Mouse (Mus musculus) heart, embryonic 11.5 days (tissue): ENCODE results near the gene Pdzrn3. TPM values are rescaled to one million over a fixed set of nuclear protein-coding genes. Genes with fewer than 3 reads are reported as not detected.

ENCODE experiments used
- ATAC-seq: fragments of 200-750 bp; cut with Nextera tagmentation; replicated peaks from 2 replicates; pipeline ENCODE4 v1.8.0; 2017; ENCODE audit warnings: moderate library complexity; ENCODE audit not compliant: insufficient number of reproducible peaks, low FRiP score, low TSS enrichment
- H3K27ac ChIP-seq: fragments of 300-500 bp; sonication (generic); 2 replicates; pipeline ENCODE4 v1.5.1; 2014; ENCODE audit warnings: mild to moderate bottlenecking, low read depth, low read length
- H3K27me3 ChIP-seq: fragments of 300-500 bp; sonication (generic); 2 replicates; pipeline ENCODE4 v1.6.1; 2014; ENCODE audit warnings: mild to moderate bottlenecking, low read length, mixed read lengths; ENCODE audit not compliant: control insufficient read depth, insufficient read depth
- H3K36me3 ChIP-seq: fragments of 300-500 bp; sonication (generic); 2 replicates; pipeline ENCODE4 v1.6.1; 2014; ENCODE audit warnings: mild to moderate bottlenecking, low read length, moderate library complexity, mixed read lengths; ENCODE audit not compliant: control insufficient read depth, insufficient read depth
- H3K4me1 ChIP-seq: fragments of 300-500 bp; sonication (generic); 2 replicates; pipeline ENCODE4 v1.6.1; 2014; ENCODE audit warnings: low read length; ENCODE audit not compliant: control insufficient read depth, insufficient read depth
- H3K4me2 ChIP-seq: fragments of 300-500 bp; sonication (generic); 2 replicates; pipeline ENCODE4 v1.6.1; 2014; ENCODE audit warnings: mild to moderate bottlenecking, moderate library complexity
- H3K4me3 ChIP-seq: fragments of 300-500 bp; sonication (generic); 2 replicates; pipeline ENCODE4 v1.5.1; 2014; ENCODE audit warnings: low read depth, low read length
- H3K9ac ChIP-seq: fragments of 300-500 bp; sonication (generic); 2 replicates; pipeline ENCODE4 v1.6.1; 2014; ENCODE audit warnings: mild to moderate bottlenecking, low read depth, low read length, moderate library complexity
- H3K9me3 ChIP-seq: fragments of 300-500 bp; sonication (generic); replicated peaks from 2 replicates; pipeline ENCODE4 v1.6.1; 2016; ENCODE audit warnings: low read length; ENCODE audit not compliant: control insufficient read depth
- WGBS: fragments of 180-500 bp; shearing (Covaris S2); extraction: QIAGEN DNeasy Blood & Tissue Kit; methylation state at CpG from one replicate; pipeline ENCODE4 v1.1.7; 2014; ENCODE audit not compliant: insufficient replicate concordance; 5-methylcytosine and 5-hydroxymethylcytosine counted together
- polyA plus RNA-seq: library from polyadenylated mRNA; unstranded; fragments of >200 nt; fragmentation: Nextera tagmentation; extraction: Ambion mirVana; gene quantifications from 2 replicates; pipeline ENCODE4 v1.2.1, GENCODE M21; 2014

Gene Pdzrn3
- polyA plus RNA-seq, 1 experiment from 2014 or later: 10.5 TPM

GRCm38 (mm10) chr6:101329499-101329898 is 48.2 kb downstream of the Pdzrn3 start:
- H3K4me3 ChIP-seq: no peak overlapping the region
- peaks cover 58% of the 10 kb centered on the region for H3K4me1 ChIP-seq
- H3K9ac ChIP-seq: no peak overlapping the region; the same call in 1 of the 2 replicates
- H3K27me3 ChIP-seq: no peaks in the 10 kb centered on the region
- 17% methylated on average over 6 of the region's 6 CpGs for WGBS
- ATAC-seq: peak; percentile 20; the same call in 1 of the 2 replicates
- H3K36me3 ChIP-seq: no peaks in the 10 kb centered on the region
- H3K27ac ChIP-seq: peak overlapping the region; percentile 73
- H3K9me3 ChIP-seq: no peaks in the 10 kb centered on the region
- H3K4me2 ChIP-seq: 0 out of 2 replicates have a peak overlapping the region, but pooled peaks have one; percentile 17

- peaks cover 48% of the 10 kb centered on the region for H3K4me1 ChIP-seq
- H3K27ac ChIP-seq: peak overlapping the region; percentile 73; the same call in 1 of the 2 replicates
- H3K4me3 ChIP-seq: no peak overlapping the region
- no peaks in the 10 kb centered on the region for H3K27me3 ChIP-seq
- no peaks in the 10 kb centered on the region for H3K36me3 ChIP-seq
- no peaks in the 10 kb centered on the region for H3K9me3 ChIP-seq
- 31% methylated on average over 6 of the region's 6 CpGs for WGBS
- no peak overlapping the region for H3K9ac ChIP-seq
- ATAC-seq: no peak
- H3K4me2 ChIP-seq: no peak overlapping the region
Measured at GRCm38 (mm10) chr6:101328514-101328913, 49.2 kb downstream of the Pdzrn3 start.

- Histone ChIP-seq H3K36me3 (no peaks in the 10 kb centered on the region), H3K9ac (no peak overlapping the region), H3K27ac (peak overlapping the region; percentile 18; the same call in 1 of the 2 replicates), H3K4me1 (peaks cover 44% of the 10 kb centered on the region), H3K9me3 (no peaks in the 10 kb centered on the region), H3K4me3 (no peak overlapping the region), H3K4me2 (no peak overlapping the region), H3K27me3 (no peaks in the 10 kb centered on the region)
- ATAC-seq: no peak
- 62% methylated on average over 5 of the region's 5 CpGs for WGBS
Measured at GRCm38 (mm10) chr6:101327741-101328140, 50.0 kb downstream of the Pdzrn3 start.

GRCm38 (mm10) chr6:101327196-101327595 is 50.5 kb downstream of the Pdzrn3 start:
- Histone ChIP-seq H3K27ac (peak overlapping the region; percentile 18; the same call in 1 of the 2 replicates), H3K4me1 (peaks cover 40% of the 10 kb centered on the region), H3K4me2 (no peak overlapping the region), H3K9ac (no peak overlapping the region), H3K36me3 (no peaks in the 10 kb centered on the region), H3K27me3 (no peaks in the 10 kb centered on the region), H3K9me3 (no peaks in the 10 kb centered on the region), H3K4me3 (no peak overlapping the region)
- no peak for ATAC-seq
- 79% methylated on average over 3 of the region's 3 CpGs for WGBS

- no peak overlapping the region for H3K27ac ChIP-seq
- H3K4me3 ChIP-seq: no peak overlapping the region
- no peaks in the 10 kb centered on the region for H3K36me3 ChIP-seq
- peaks cover 28% of the 10 kb centered on the region for H3K4me1 ChIP-seq
- WGBS: 89% methylated on average over 3 of the region's 3 CpGs
- no peak overlapping the region for H3K9ac ChIP-seq
- no peaks in the 10 kb centered on the region for H3K27me3 ChIP-seq
- ATAC-seq: no peak
- H3K4me2 ChIP-seq: no peak overlapping the region
- no peaks in the 10 kb centered on the region for H3K9me3 ChIP-seq
Measured at GRCm38 (mm10) chr6:101325842-101326639, 51.7 kb downstream of the Pdzrn3 start.

GRCm38 (mm10) chr6:101322580-101322979 is 55.1 kb downstream of the Pdzrn3 start:
- peaks cover 14% of the 10 kb centered on the region for H3K4me1 ChIP-seq
- WGBS: 89% methylated on average over 3 of the region's 3 CpGs

GRCm38 (mm10) chr6:101320386-101320785 is 57.3 kb downstream of the Pdzrn3 start:
- Histone ChIP-seq H3K9ac (no peak overlapping the region), H3K4me1 (peaks cover 18% of the 10 kb centered on the region), H3K36me3 (no peaks in the 10 kb centered on the region), H3K9me3 (no peaks in the 10 kb centered on the region), H3K27me3 (no peaks in the 10 kb centered on the region), H3K4me3 (no peak overlapping the region), H3K27ac (peak overlapping the region; percentile 29; the same call in 1 of the 2 replicates), H3K4me2 (no peak overlapping the region)
- ATAC-seq: no peak
- 38% methylated on average over 3 of the region's 3 CpGs for WGBS

More at GRCm38 (mm10) chr6:101322580-101322979, 55.1 kb downstream of the Pdzrn3 start:
- no peak for ATAC-seq
- no peaks in the 10 kb centered on the region for H3K27me3 ChIP-seq
- no peak overlapping the region for H3K27ac ChIP-seq
- no peak overlapping the region for H3K4me2 ChIP-seq
- H3K9me3 ChIP-seq: no peaks in the 10 kb centered on the region
- no peaks in the 10 kb centered on the region for H3K36me3 ChIP-seq
- H3K4me3 ChIP-seq: no peak overlapping the region
- H3K9ac ChIP-seq: no peak overlapping the region

GRCm38 (mm10) chr6:101319374-101319967 is 58.2 kb downstream of the Pdzrn3 start:
- ATAC-seq: no peak
- no peaks in the 10 kb centered on the region for H3K36me3 ChIP-seq
- H3K9me3 ChIP-seq: no peaks in the 10 kb centered on the region
- no peak overlapping the region for H3K4me2 ChIP-seq
- no peak overlapping the region for H3K9ac ChIP-seq
- no peak overlapping the region for H3K27ac ChIP-seq
- H3K4me1 ChIP-seq: peaks cover 18% of the 10 kb centered on the region
- H3K27me3 ChIP-seq: no peaks in the 10 kb centered on the region
- WGBS: 77% methylated on average over 7 of the region's 7 CpGs
- no peak overlapping the region for H3K4me3 ChIP-seq
